Mouse (Mus musculus) spleen, adult 2 months (tissue): ENCODE results near the gene Tcta.

Experiments used
- CTCF ChIP-seq: fragments of 200-500 bp; IDR thresholded peaks from 2 replicates; pipeline ENCODE4 v1.5.1; 2011; ENCODE audit warnings: mild to moderate bottlenecking, inconsistent platforms; ENCODE audit not compliant: insufficient read depth, insufficient read length, insufficient replicate concordance; ENCODE audit errors: extremely low read depth
- POLR2A ChIP-seq: fragments of 200-500 bp; IDR thresholded peaks from 2 replicates; pipeline ENCODE4 v1.6.1; 2011; ENCODE audit warnings: low read depth, low read length, inconsistent platforms

- no peak for TF ChIP-seq CTCF
- no peak for TF ChIP-seq POLR2A
Observed at GRCm38 (mm10) chr9:108324784-108325183, 18.8 kb upstream of the Tcta start.
